Mouse (Mus musculus): Measurements from ENCODE around the gene Pdss1.
A peak's percentile ranks its signal among the peaks of the same experiment; 100 is the strongest.
"Not testable (repeated sequence)": the region's sequence is repeated elsewhere in the genome, so short reads cannot be mapped to it uniquely, and the experiment has no call there.

Gene Pdss1

GRCm38 (mm10) chr2:22895282-22896273 is at the start of gene Pdss1:
Gene Pdss1, plus strand, starts transcription at chr2:22895522.
- DNase-seq (ENCODE audit: low spot score), result peak; percentile 91

GRCm38 (mm10) chr2:22851900-22852299 is 43.4 kb upstream of the Pdss1 start:
- DNase-seq (ENCODE audit: low spot score), result no peak

GRCm38 (mm10) chr2:22857501-22857900 is 37.8 kb upstream of the Pdss1 start:
- DNase-seq (ENCODE audit: low spot score), result peak; percentile 20

- DNase-seq (ENCODE audit: low spot score), result no peak
Measured at GRCm38 (mm10) chr2:22862194-22862593, 33.1 kb upstream of the Pdss1 start.

GRCm38 (mm10) chr2:22864394-22865037 is 30.8 kb upstream of the Pdss1 start:
- peak; percentile 85 for DNase-seq (ENCODE audit: low spot score)

GRCm38 (mm10) chr2:22865818-22866217 is 29.5 kb upstream of the Pdss1 start:
- DNase-seq (ENCODE audit: low spot score), result no peak

GRCm38 (mm10) chr2:22866894-22867424 is 28.4 kb upstream of the Pdss1 start:
- no peak for DNase-seq (ENCODE audit: low spot score)

GRCm38 (mm10) chr2:22873159-22873558 is 22.2 kb upstream of the Pdss1 start:
- no peak for DNase-seq (ENCODE audit: low spot score)

GRCm38 (mm10) chr2:22874628-22875027 is 20.7 kb upstream of the Pdss1 start:
- DNase-seq (ENCODE audit: low spot score), result no peak

- no peak for DNase-seq (ENCODE audit: low spot score)
Measured at GRCm38 (mm10) chr2:22876614-22877013, 18.7 kb upstream of the Pdss1 start.

- no peak for DNase-seq (ENCODE audit: low spot score)
Measured at GRCm38 (mm10) chr2:22878781-22879180, 16.5 kb upstream of the Pdss1 start.

- DNase-seq (ENCODE audit: low spot score), result not testable (repeated sequence)
Measured at GRCm38 (mm10) chr2:22880726-22881125, 14.6 kb upstream of the Pdss1 start.

- no peak for DNase-seq (ENCODE audit: low spot score)
Measured at GRCm38 (mm10) chr2:22894932-22895281, 415 bp upstream of the Pdss1 start.

- no peak for DNase-seq (ENCODE audit: low spot score)
Measured at GRCm38 (mm10) chr2:22903947-22904346, 8.6 kb downstream of the Pdss1 start.

GRCm38 (mm10) chr2:22914421-22914820 is 19.1 kb downstream of the Pdss1 start:
- no peak for DNase-seq (ENCODE audit: low spot score)

- no peak for DNase-seq (ENCODE audit: low spot score)
Measured at GRCm38 (mm10) chr2:22918651-22919050, 23.3 kb downstream of the Pdss1 start.

GRCm38 (mm10) chr2:22925911-22926310 is 30.6 kb downstream of the Pdss1 start:
- not testable (repeated sequence) for DNase-seq (ENCODE audit: low spot score)

GRCm38 (mm10) chr2:22928259-22928658 is 32.9 kb downstream of the Pdss1 start:
- no peak for DNase-seq (ENCODE audit: low spot score)

- no peak for DNase-seq (ENCODE audit: low spot score)
Measured at GRCm38 (mm10) chr2:22933556-22933955, 38.2 kb downstream of the Pdss1 start.

GRCm38 (mm10) chr2:22949956-22950355 is 54.6 kb downstream of the Pdss1 start:
- no peak for DNase-seq (ENCODE audit: low spot score)

- no peak for DNase-seq (ENCODE audit: low spot score)
Measured at GRCm38 (mm10) chr2:22954278-22954677, 59.0 kb downstream of the Pdss1 start.

GRCm38 (mm10) chr2:22955914-22956313 is 60.6 kb downstream of the Pdss1 start:
- DNase-seq (ENCODE audit: low spot score), result no peak

- no peak for DNase-seq (ENCODE audit: low spot score)
Measured at GRCm38 (mm10) chr2:22957415-22957814, 62.1 kb downstream of the Pdss1 start.

All from embryo, embryonic 10.5 days (tissue).